ENCODE assay signal across 7 mouse cellular contexts in the genomic region with DNA sequence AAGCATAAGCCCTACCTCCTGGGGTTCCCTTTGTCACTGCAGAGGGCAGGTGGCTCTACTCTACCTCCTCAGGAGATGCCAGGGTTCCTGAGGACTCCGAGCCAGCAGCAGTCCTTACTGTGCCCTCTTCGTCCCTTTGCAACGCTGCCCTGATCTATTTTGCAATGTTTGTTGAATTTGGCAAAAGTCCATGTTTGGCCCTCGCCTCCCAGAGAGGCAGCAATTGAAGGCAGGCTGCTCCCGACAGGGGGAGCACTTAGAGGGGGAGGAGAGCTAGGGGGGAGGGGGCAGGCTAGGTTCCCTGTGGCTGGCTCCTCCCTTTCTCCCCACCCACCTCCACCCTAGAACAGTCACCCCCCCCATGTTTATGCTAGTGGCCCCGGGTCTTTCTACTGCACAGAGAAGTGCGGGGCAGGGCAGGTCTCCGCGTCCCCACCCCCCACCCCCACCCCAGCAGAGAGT. TPM values are rescaled to one million over a fixed set of nuclear protein-coding genes. Genes with fewer than 3 reads are reported as not detected.
A peak's percentile ranks its signal among the peaks of the same experiment; 100 is the strongest.
DNase-seq lines count a peak whose midpoint lies in the region; ATAC-seq and TF ChIP-seq lines count a peak whose summit lies in the region.

No protein-coding gene starts in this region.

- DNase-seq in urinary bladder, adult 18-20 months (ENCODE audit: low spot score in 2 of 2), result peak; percentile 29 to 52
- DNase-seq in urinary bladder, adult 2 months (ENCODE audit: low spot score), result no peak
- DNase-seq in cerebellum, adult 2 months, result peak; percentile 46 to 50
- DNase-seq in spleen, postnatal 10 days (ENCODE audit: low spot score in 2 of 2), result no peak

- peak overlapping the region; percentile 36; the same call in 1 of the 2 replicates for H3K4me2 ChIP-seq in heart, embryonic 14.5 days (ENCODE audit: low read length)
- peak overlapping the region; percentile 40 for H3K4me2 ChIP-seq in limb, embryonic 13.5 days (replicated peaks)
- H3K4me2 ChIP-seq in neural tube, embryonic 13.5 days, result 0 out of 2 replicates have a peak overlapping the region, but pooled peaks have one; percentile 13

- H3K27ac ChIP-seq in cerebellum, adult 2 months (ENCODE audit: insufficient read depth, low read length), result no peak overlapping the region
- H3K27ac ChIP-seq in heart, embryonic 14.5 days (replicated peaks in 1 of 2; ENCODE audit: control insufficient read depth in 1 of 2, insufficient read depth in 1 of 2, low read depth in 2 of 2, low read length in 2 of 2), result no peak overlapping the region
- no peak overlapping the region for H3K27ac ChIP-seq in limb, embryonic 13.5 days
- H3K27ac ChIP-seq in neural tube, embryonic 13.5 days (replicated peaks), result no peak overlapping the region

- no peaks in the 10 kb centered on the region for H3K27me3 ChIP-seq in cerebellum, adult 2 months (ENCODE audit: control insufficient read depth, insufficient read depth, low read length)
- H3K27me3 ChIP-seq in heart, embryonic 14.5 days (ENCODE audit: control insufficient read depth, insufficient read depth, low read length), result no peaks in the 10 kb centered on the region
- no peaks in the 10 kb centered on the region for H3K27me3 ChIP-seq in limb, embryonic 13.5 days
- H3K27me3 ChIP-seq in neural tube, embryonic 13.5 days, result no peaks in the 10 kb centered on the region

- WGBS in cerebellum, adult 2 months, result 12% methylated on average over 9 of the region's 9 CpGs
- 12% methylated on average over 9 of the region's 9 CpGs for WGBS in heart, embryonic 14.5 days
- WGBS in limb, embryonic 13.5 days, result 17% methylated on average over 9 of the region's 9 CpGs
- WGBS in neural tube, embryonic 13.5 days, result 22% methylated on average over 9 of the region's 9 CpGs

- 0 out of 2 replicates have a peak, but pooled peaks have one; percentile 45 for ATAC-seq in heart, embryonic 14.5 days (ENCODE audit: insufficient number of reproducible peaks, insufficient read depth, low FRiP score, low read depth)
- ATAC-seq in limb, embryonic 13.5 days (ENCODE audit: low FRiP score, low read depth), result no peak; the same call in 1 of the 2 replicates
- ATAC-seq in neural tube, embryonic 13.5 days (ENCODE audit: low read depth), result no peak

- no peak overlapping the region for H3K9ac ChIP-seq in heart, embryonic 14.5 days (ENCODE audit: low read length)
- H3K9ac ChIP-seq in limb, embryonic 13.5 days, result no peak overlapping the region
- no peak overlapping the region for H3K9ac ChIP-seq in neural tube, embryonic 13.5 days

- peaks cover 7% of the 10 kb centered on the region for H3K4me1 ChIP-seq in cerebellum, adult 2 months (ENCODE audit: control insufficient read depth, insufficient read depth, low read length)
- H3K4me1 ChIP-seq in heart, embryonic 14.5 days (ENCODE audit: control insufficient read depth in 2 of 2, insufficient read depth in 2 of 2, low read length in 2 of 2), result peaks cover 6 to 8% of the 10 kb centered on the region in 2 experiments; a peak in 3 of 4 replicates
- H3K4me1 ChIP-seq in limb, embryonic 13.5 days, result peaks cover 8% of the 10 kb centered on the region; the same call in 1 of the 2 replicates
- peaks cover 6% of the 10 kb centered on the region; the same call in 1 of the 2 replicates for H3K4me1 ChIP-seq in neural tube, embryonic 13.5 days (replicated peaks)

- H3K4me3 ChIP-seq in cerebellum, adult 2 months (replicated peaks; ENCODE audit: insufficient read depth, low read depth, low read length), result no peak overlapping the region
- H3K4me3 ChIP-seq in heart, embryonic 14.5 days (ENCODE audit: control insufficient read depth in 1 of 2, insufficient read depth in 1 of 2, low read depth in 1 of 2, low read length in 2 of 2), result no peak overlapping the region
- no peak overlapping the region for H3K4me3 ChIP-seq in limb, embryonic 13.5 days
- H3K4me3 ChIP-seq in neural tube, embryonic 13.5 days, result no peak overlapping the region

- TF ChIP-seq POLR2A in cerebellum, adult 2 months (IDR thresholded peaks at IDR 0.05; ENCODE audit: borderline replicate concordance, insufficient read depth, low read length), result no peak

- no peaks in the 10 kb centered on the region for H3K36me3 ChIP-seq in heart, embryonic 14.5 days (ENCODE audit: control insufficient read depth, insufficient read depth, low read length)
- no peaks in the 10 kb centered on the region for H3K36me3 ChIP-seq in limb, embryonic 13.5 days
- H3K36me3 ChIP-seq in neural tube, embryonic 13.5 days, result no peaks in the 10 kb centered on the region

- TF ChIP-seq CTCF in cerebellum, adult 2 months (IDR thresholded peaks at IDR 0.05; ENCODE audit: borderline replicate concordance, insufficient read depth, low read depth, low read length), result no peak

- H3K9me3 ChIP-seq in heart, embryonic 14.5 days (ENCODE audit: control insufficient read depth, low read length), result no peaks in the 10 kb centered on the region
- H3K9me3 ChIP-seq in limb, embryonic 13.5 days, result no peaks in the 10 kb centered on the region
- H3K9me3 ChIP-seq in neural tube, embryonic 13.5 days, result no peaks in the 10 kb centered on the region

RNA-seq across cellular contexts. Expression of gene Itih4, which starts 2.0 kb away (rescaled TPM):
- polyA plus RNA-seq in urinary bladder, adult 2 months (2012; rRNA removed), result 0.78 and 1.7 TPM in 2 replicates
- polyA plus RNA-seq in cerebellum, adult 2 months (2012; rRNA removed), result 0.14 and 0.47 TPM in 2 replicates
- polyA plus RNA-seq in heart, embryonic 14.5 days (2014; fragmentation: Nextera tagmentation; extraction: Ambion mirVana), result 0.27 and 0.53 TPM in 2 replicates
- 0.06 TPM in 2 replicates for polyA plus RNA-seq in limb, embryonic 13.5 days (2015; fragmentation: Nextera tagmentation; extraction: Ambion mirVana)
- polyA plus RNA-seq in neural tube, embryonic 13.5 days (2015; fragmentation: Nextera tagmentation; extraction: Ambion mirVana), result not detected in 2 replicates

RNA-seq across cellular contexts. Expression of gene Mustn1, which starts 9.3 kb away (rescaled TPM):
- 186 and 192 TPM in 2 replicates for polyA plus RNA-seq in urinary bladder, adult 2 months (2012; rRNA removed)
- polyA plus RNA-seq in cerebellum, adult 2 months (2012; rRNA removed), result 1.9 and 2.4 TPM in 2 replicates
- polyA plus RNA-seq in heart, embryonic 14.5 days (2014; fragmentation: Nextera tagmentation; extraction: Ambion mirVana), result 3.3 and 4.3 TPM in 2 replicates
- 13.1 and 13.9 TPM in 2 replicates for polyA plus RNA-seq in limb, embryonic 13.5 days (2015; fragmentation: Nextera tagmentation; extraction: Ambion mirVana)
- polyA plus RNA-seq in neural tube, embryonic 13.5 days (2015; fragmentation: Nextera tagmentation; extraction: Ambion mirVana), result 1.9 and 2.6 TPM in 2 replicates

RNA-seq across cellular contexts. Expression of gene Itih3, which starts 35.3 kb away (rescaled TPM):
- 1.0 and 1.2 TPM in 2 replicates for polyA plus RNA-seq in urinary bladder, adult 2 months (2012; rRNA removed)
- 76.7 and 82.8 TPM in 2 replicates for polyA plus RNA-seq in cerebellum, adult 2 months (2012; rRNA removed)
- 1.5 and 2.2 TPM in 2 replicates for polyA plus RNA-seq in heart, embryonic 14.5 days (2014; fragmentation: Nextera tagmentation; extraction: Ambion mirVana)
- 0.06 and 0.47 TPM in 2 replicates for polyA plus RNA-seq in limb, embryonic 13.5 days (2015; fragmentation: Nextera tagmentation; extraction: Ambion mirVana)
- 0.42 and 0.87 TPM in 2 replicates for polyA plus RNA-seq in neural tube, embryonic 13.5 days (2015; fragmentation: Nextera tagmentation; extraction: Ambion mirVana)

RNA-seq across cellular contexts. Expression of gene Itih1, which starts 54.8 kb away (rescaled TPM):
- polyA plus RNA-seq in urinary bladder, adult 2 months (2012; rRNA removed), result 0.04 TPM in 1 of 2 replicates, not detected in the other
- polyA plus RNA-seq in cerebellum, adult 2 months (2012; rRNA removed), result not detected in 2 replicates
- polyA plus RNA-seq in heart, embryonic 14.5 days (2014; fragmentation: Nextera tagmentation; extraction: Ambion mirVana), result not detected in 2 replicates
- polyA plus RNA-seq in limb, embryonic 13.5 days (2015; fragmentation: Nextera tagmentation; extraction: Ambion mirVana), result 0.06 TPM in 1 of 2 replicates, not detected in the other
- 0.10 TPM in 1 of 2 replicates, not detected in the other for polyA plus RNA-seq in neural tube, embryonic 13.5 days (2015; fragmentation: Nextera tagmentation; extraction: Ambion mirVana)

Comparison
In these comparisons a context has a peak if more than half of its experiments do, and no peak if none do; other contexts are left out.
1. DNase-seq: peak in urinary bladder, adult 18-20 months (2 of 2) and cerebellum, adult 2 months (2 of 2); none in urinary bladder, adult 2 months (single experiment) and spleen, postnatal 10 days (0 of 2).
2. RNA of gene Mustn1, which starts 9.3 kb away (polyA plus RNA-seq): 186 to 192 TPM in urinary bladder, adult 2 months; 13.1 to 13.9 TPM in limb, embryonic 13.5 days, 3.3 to 4.3 TPM in heart, embryonic 14.5 days, 1.9 to 2.6 TPM in neural tube, embryonic 13.5 days and 1.9 to 2.4 TPM in cerebellum, adult 2 months; every median in the first group is over 10 times any median in the second.
3. RNA of gene Itih3, which starts 35.3 kb away (polyA plus RNA-seq): 76.7 to 82.8 TPM in cerebellum, adult 2 months; 1.5 to 2.2 TPM in heart, embryonic 14.5 days, 1.0 to 1.2 TPM in urinary bladder, adult 2 months, 0.42 to 0.87 TPM in neural tube, embryonic 13.5 days and 0.06 to 0.47 TPM in limb, embryonic 13.5 days; every median in the first group is over 10 times any median in the second.
4. Peak in every context shown above with its lines, with median percentiles within 50 percentile points of each other: H3K4me2 ChIP-seq.